Mouse (Mus musculus) lung, postnatal 0 days (tissue): ENCODE measurements around the gene Thbs2. TPM values are rescaled to one million over a fixed set of nuclear protein-coding genes. Genes with fewer than 3 reads are reported as not detected.

Source experiments
- ATAC-seq: fragments of 200-750 bp; cut with Nextera tagmentation; 2 replicates; pipeline ENCODE4 v1.8.0; 2017; ENCODE audit warnings: moderate library complexity
- DNase-seq: peaks from one replicate; pipeline ENCODE4 v3.0.0-alpha.2; 2016; ENCODE audit warnings: low spot score
- H3K27ac ChIP-seq: fragments of 300-500 bp; sonication (generic); 2 replicates; pipeline ENCODE4 v1.5.1; 2014; ENCODE audit warnings: antibody characterized with exemption, mild to moderate bottlenecking, low read length, mixed read lengths
- H3K27me3 ChIP-seq: fragments of 300-500 bp; sonication (generic); replicated peaks from 2 replicates; pipeline ENCODE4 v1.6.1; 2014; ENCODE audit warnings: low read length, mixed read lengths; ENCODE audit not compliant: insufficient read depth
- H3K36me3 ChIP-seq: fragments of 300-500 bp; sonication (generic); 2 replicates; pipeline ENCODE4 v1.6.1; 2014; ENCODE audit warnings: low read length, mixed read lengths; ENCODE audit not compliant: insufficient read depth
- H3K4me1 ChIP-seq: fragments of 300-500 bp; sonication (generic); 2 replicates; pipeline ENCODE4 v1.6.1; 2014; ENCODE audit warnings: antibody characterized with exemption, low read depth, low read length, mixed read lengths; ENCODE audit not compliant: insufficient read depth
- H3K4me2 ChIP-seq: fragments of 300-500 bp; sonication (generic); replicated peaks from 2 replicates; pipeline ENCODE4 v1.6.1; 2014; ENCODE audit warnings: low read depth, mild to moderate bottlenecking, low read length, moderate library complexity, mixed read lengths
- H3K4me3 ChIP-seq: fragments of 300-500 bp; sonication (generic); 2 replicates; pipeline ENCODE4 v1.5.1; 2014; ENCODE audit warnings: low read depth, low read length
- H3K9ac ChIP-seq: fragments of 300-500 bp; sonication (generic); replicated peaks from 2 replicates; pipeline ENCODE4 v1.6.1; 2014; ENCODE audit warnings: low read depth, mild to moderate bottlenecking
- H3K9me3 ChIP-seq: fragments of 300-500 bp; sonication (generic); 2 replicates; pipeline ENCODE4 v1.6.1; 2016; ENCODE audit warnings: low read length, mixed read lengths
- CTCF ChIP-seq: IDR thresholded peaks from 2 replicates; pipeline ENCODE4 v1.5.1; 2016; ENCODE audit warnings: antibody characterized with exemption, mild to moderate bottlenecking
- EP300 ChIP-seq: IDR thresholded peaks from 2 replicates; pipeline ENCODE4 v1.6.1; 2016; ENCODE audit warnings: antibody characterized with exemption, mild to moderate bottlenecking, control low read depth
- WGBS: fragments of 180-500 bp; shearing (Covaris S2); extraction: QIAGEN DNeasy Blood & Tissue Kit; methylation state at CpG from one replicate; pipeline ENCODE4 v1.1.7; 2014; 5-methylcytosine and 5-hydroxymethylcytosine counted together
- polyA plus RNA-seq: library from polyadenylated mRNA; unstranded; fragments of >200 nt; fragmentation: Nextera tagmentation; extraction: Ambion mirVana; gene quantifications from 2 replicates; pipeline ENCODE4 v1.2.1, GENCODE M21; 2015

The Thbs2 gene
- polyA plus RNA-seq = 5.1 and 5.4 TPM in 2 replicates

DNA sequence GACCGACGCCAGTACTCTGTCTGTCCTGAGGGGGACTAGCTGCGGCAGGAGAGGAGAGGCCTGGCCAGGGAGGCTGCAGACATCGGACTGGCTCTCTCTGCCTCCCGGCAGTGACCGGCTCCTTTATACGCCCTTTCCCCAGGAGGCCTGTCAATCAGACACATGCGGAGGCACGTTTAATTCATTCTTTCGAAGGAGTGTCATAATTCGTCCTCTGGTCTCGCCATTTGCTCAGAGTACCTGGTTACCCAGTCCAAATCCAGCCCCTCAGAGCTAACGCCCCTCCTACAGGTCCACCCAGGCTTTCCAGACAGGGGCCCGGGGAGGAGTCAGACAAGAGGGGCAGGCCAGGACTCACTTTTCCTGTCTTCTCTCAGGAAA is at the start of gene Thbs2:
TSS of gene Thbs2 (minus strand) at position 242 of the 381 bp plus-strand sequence.
- no peak for TF ChIP-seq EP300
- TF ChIP-seq CTCF = no peak
- H3K4me1 ChIP-seq = peaks cover 13% of the 10 kb centered on the region; the same call in 1 of the 2 replicates
- H3K9ac ChIP-seq = 0 out of 2 replicates have a peak within 1 kb of the TSS, but pooled peaks have one; percentile 1
- H3K4me2 ChIP-seq = peak within 1 kb of the TSS; percentile 41
- no peaks in the 10 kb centered on the region for H3K27me3 ChIP-seq
- peak; percentile 65 for DNase-seq
- H3K4me3 ChIP-seq = peak within 1 kb of the TSS; percentile 14
- 7% methylated on average over 14 of the region's 14 CpGs for WGBS
- no peaks in the 10 kb centered on the region for H3K9me3 ChIP-seq
- H3K27ac ChIP-seq = 0 out of 2 replicates have a peak within 1 kb of the TSS, but pooled peaks have one; percentile 27
- ATAC-seq = peak; percentile 58
- H3K36me3 ChIP-seq = no peaks in the 10 kb centered on the region

- Histone ChIP-seq H3K4me1 (no peaks in the 10 kb centered on the region; the same call in 1 of the 2 replicates), H3K9ac (no peak overlapping the region), H3K4me2 (no peak overlapping the region), H3K9me3 (no peaks in the 10 kb centered on the region), H3K4me3 (no peak overlapping the region), H3K27me3 (no peaks in the 10 kb centered on the region), H3K27ac (no peak overlapping the region), H3K36me3 (no peaks in the 10 kb centered on the region)
- DNase-seq (no peak), ATAC-seq (no peak)
- no peak for TF ChIP-seq EP300
- TF ChIP-seq CTCF = no peak
- WGBS = 51% methylated on average over 6 of the region's 6 CpGs
Measured at GRCm38 (mm10) chr17:14735493-14736004, 41.5 kb upstream of the Thbs2 start.

- H3K27me3 ChIP-seq = no peaks in the 10 kb centered on the region
- H3K27ac ChIP-seq = no peak overlapping the region
- no peak overlapping the region for H3K9ac ChIP-seq
- no peaks in the 10 kb centered on the region; the same call in 1 of the 2 replicates for H3K4me1 ChIP-seq
- TF ChIP-seq EP300 (no peak), CTCF (no peak)
- no peak overlapping the region for H3K4me2 ChIP-seq
- no peak overlapping the region for H3K4me3 ChIP-seq
- no peaks in the 10 kb centered on the region for H3K9me3 ChIP-seq
- no peak for ATAC-seq
- 67% methylated on average over 4 of the region's 4 CpGs for WGBS
- DNase-seq = no peak
- no peaks in the 10 kb centered on the region for H3K36me3 ChIP-seq
Measured at GRCm38 (mm10) chr17:14734380-14734779, 40.3 kb upstream of the Thbs2 start.

GRCm38 (mm10) chr17:14733941-14734340 is 39.9 kb upstream of the Thbs2 start:
- Histone ChIP-seq H3K27ac (no peak overlapping the region), H3K4me1 (no peaks in the 10 kb centered on the region; the same call in 1 of the 2 replicates), H3K4me3 (no peak overlapping the region), H3K27me3 (no peaks in the 10 kb centered on the region), H3K4me2 (no peak overlapping the region), H3K9me3 (no peaks in the 10 kb centered on the region), H3K9ac (no peak overlapping the region), H3K36me3 (no peaks in the 10 kb centered on the region)
- no peak for DNase-seq
- peak; percentile 25; the same call in 1 of the 2 replicates for ATAC-seq
- TF ChIP-seq EP300 (no peak), CTCF (no peak)
- WGBS = 37% methylated on average over 10 of the region's 10 CpGs

DNA sequence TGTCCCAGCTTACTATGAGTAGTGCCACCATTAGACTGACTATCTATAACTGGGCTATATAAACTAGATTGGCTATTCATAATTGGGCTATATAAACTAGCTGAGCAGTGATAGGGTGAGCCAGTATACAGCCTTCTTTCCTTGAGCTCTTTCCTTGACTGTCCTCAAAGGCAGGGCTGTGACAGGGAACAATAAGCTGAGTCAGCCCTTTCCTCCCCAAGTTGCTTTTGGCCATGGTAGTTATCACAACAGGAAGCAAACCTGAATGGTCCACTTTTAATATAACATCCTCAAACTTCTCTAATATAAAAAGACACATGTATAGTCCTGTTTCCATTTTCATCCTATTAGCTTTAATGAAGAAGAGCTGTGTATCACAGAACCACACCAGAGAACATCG is 39.0 kb upstream of the Thbs2 start:
- H3K4me3 ChIP-seq = no peak overlapping the region
- no peak overlapping the region for H3K4me2 ChIP-seq
- H3K9me3 ChIP-seq = no peaks in the 10 kb centered on the region
- H3K36me3 ChIP-seq = no peaks in the 10 kb centered on the region
- no peak for ATAC-seq
- H3K4me1 ChIP-seq = no peaks in the 10 kb centered on the region; the same call in 1 of the 2 replicates
- no peak overlapping the region for H3K9ac ChIP-seq
- 81% methylated on average over 1 of the region's 1 CpGs for WGBS
- H3K27me3 ChIP-seq = no peaks in the 10 kb centered on the region
- no peak overlapping the region for H3K27ac ChIP-seq
- TF ChIP-seq EP300 (no peak), CTCF (no peak)
- DNase-seq = no peak

- no peak overlapping the region for H3K27ac ChIP-seq
- H3K27me3 ChIP-seq = no peaks in the 10 kb centered on the region
- H3K9ac ChIP-seq = no peak overlapping the region
- TF ChIP-seq EP300 (no peak), CTCF (no peak)
- WGBS = 51% methylated on average over 5 of the region's 5 CpGs
- no peaks in the 10 kb centered on the region for H3K9me3 ChIP-seq
- DNase-seq (no peak), ATAC-seq (peak; percentile 26; the same call in 1 of the 2 replicates)
- H3K4me3 ChIP-seq = no peak overlapping the region
- H3K36me3 ChIP-seq = no peaks in the 10 kb centered on the region
- H3K4me2 ChIP-seq = no peak overlapping the region
- H3K4me1 ChIP-seq = no peaks in the 10 kb centered on the region; the same call in 1 of the 2 replicates
Measured at GRCm38 (mm10) chr17:14730629-14731028, 36.6 kb upstream of the Thbs2 start.
